Mouse (Mus musculus): ENCODE measurements around the gene Jmjd8.

Gene Jmjd8

DNA sequence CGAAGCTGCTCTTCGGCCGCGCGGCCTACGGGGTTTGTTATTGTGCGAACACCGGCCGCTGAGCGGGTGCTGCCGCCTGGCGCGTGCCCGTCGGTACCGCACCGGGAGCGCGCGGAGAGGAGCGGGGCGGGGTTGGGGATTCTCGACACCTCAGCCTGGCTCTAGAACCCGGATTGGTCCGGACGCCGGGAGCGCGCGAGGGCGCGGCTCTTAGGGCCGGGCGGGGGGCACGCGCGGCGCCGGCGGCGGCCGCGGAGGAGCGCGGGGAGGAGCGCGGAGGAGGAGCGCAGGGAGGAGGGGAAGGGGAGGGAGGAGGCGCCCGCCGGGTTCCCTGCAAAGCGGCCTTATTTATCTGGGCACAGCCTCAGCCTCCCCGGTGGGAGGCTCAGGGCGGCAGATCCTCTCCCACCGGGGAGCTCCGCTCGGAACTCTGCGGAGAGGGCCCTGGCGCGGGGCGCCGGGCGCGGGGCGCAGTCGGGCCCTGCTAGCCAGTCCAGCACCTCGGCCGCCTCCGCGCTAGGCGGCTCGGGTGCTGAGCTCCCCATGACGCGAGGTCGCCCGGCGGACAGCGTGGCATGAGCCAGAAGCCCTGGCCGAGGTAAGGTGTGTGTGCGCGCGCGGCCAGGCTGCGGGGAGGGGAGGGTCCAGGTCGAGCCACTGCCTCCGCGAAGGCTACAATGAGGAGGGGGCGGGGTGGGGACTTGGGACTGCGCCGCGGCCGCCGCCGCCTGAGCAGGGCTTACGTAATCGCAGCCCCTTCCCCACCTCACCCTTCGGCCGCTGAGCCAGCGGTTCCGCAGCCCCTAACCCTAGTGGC, 19.7 kb upstream of the Jmjd8 start, which contains the start of gene Fbxl16:
Gene Fbxl16, plus strand, starts transcription at position 297 of the 817 bp plus-strand sequence.
- peak; percentile 96 to 97 for DNase-seq

DNA sequence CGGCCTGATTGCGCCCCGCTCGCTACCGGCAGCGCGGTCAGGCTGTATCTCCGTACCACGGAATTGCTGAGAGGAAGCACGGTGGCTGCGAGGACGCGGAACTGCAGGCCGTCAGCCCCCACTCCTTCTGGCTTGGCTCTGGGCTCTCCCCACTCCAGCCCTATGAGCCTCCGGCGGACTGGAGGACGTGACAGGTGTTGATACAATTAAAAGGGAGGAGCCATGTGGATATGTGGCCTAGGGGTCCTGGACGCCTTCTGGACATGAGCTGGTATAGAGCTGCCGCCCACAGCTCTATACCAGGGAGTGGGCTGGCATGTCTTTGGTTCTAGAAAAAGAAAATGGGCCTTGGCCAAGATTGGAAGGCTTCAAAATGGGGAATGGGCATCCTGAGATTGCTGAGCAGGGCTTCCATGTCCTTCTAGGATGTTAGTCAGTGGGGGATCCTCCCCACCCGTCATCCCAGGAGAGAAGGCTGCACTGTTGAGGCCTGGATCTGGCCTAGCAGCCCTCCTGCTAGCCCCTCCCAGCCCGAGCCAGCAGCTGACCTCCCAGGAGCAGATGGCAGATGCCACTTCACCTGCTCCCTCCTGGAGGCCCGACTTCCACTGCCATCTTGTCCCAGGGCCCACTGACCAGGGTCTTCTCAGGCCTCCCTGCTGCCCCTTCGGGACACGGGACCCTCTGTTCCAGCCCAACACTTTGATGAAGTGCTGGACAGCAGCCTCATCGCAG, 18.9 kb upstream of the Jmjd8 start:
- peak; percentile 79 to 86 for DNase-seq

DNA sequence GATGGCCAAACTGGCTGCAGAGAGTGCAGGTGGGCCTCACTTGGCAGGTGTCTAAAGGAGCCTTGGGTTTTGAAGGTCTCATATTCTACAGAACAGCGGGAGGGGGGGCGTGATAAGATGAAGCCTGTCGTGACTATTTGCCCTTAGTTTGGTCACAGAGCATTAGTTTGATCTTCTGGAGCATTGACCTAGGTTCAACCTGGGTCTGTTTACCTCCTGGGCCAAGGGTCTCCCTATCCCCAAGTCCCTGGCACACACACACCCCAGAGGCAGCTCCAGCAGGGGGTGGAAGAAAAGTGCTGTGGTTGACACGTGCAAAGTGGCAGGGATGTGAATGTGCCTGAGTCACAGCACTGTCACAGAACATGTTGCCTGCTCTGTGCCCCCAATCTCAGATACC, 17.8 kb upstream of the Jmjd8 start:
- DNase-seq, result peak; percentile 21 to 29

DNA sequence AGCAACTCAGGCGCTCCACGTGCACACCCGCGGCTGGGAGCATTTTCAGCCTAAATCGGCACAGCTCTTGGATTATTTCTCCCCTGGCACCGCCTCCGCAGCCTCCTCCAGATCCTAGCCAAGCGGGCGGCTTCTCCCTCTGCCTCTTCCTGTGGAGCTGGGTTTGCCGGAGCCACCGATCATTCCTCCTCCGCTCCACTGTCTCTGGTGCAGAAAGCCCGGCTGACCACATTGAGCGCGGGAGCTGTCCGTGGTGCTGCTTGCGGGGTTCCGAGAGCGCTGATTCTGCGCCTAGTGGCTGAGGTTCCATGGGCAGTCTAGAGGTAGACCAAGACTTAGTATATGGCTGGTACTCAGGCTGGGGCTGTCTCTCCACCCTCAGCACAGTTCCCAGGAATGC, 15.2 kb upstream of the Jmjd8 start:
- peak; percentile 70 to 74 for DNase-seq

DNA sequence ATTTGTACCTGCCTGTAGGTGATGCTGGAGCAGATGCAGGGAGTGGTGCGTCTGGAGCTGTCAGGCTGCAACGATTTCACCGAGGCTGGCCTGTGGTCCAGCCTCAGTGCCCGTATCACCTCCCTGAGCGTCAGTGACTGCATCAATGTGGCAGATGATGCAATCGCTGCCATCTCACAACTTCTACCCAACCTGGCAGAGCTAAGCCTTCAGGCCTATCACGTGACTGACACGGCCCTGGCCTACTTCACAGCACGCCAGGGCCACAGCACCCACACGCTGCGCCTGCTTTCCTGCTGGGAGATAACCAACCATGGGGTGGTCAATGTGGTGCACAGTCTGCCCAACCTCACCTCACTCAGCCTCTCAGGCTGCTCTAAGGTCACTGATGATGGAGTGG, 11.0 kb upstream of the Jmjd8 start:
- DNase-seq, result peak in 1 of 2 experiments; percentile 9

- DNase-seq, result peak in 1 of 2 experiments; percentile 14
Measured at GRCm38 (mm10) chr17:25818851-25819780, 9.6 kb upstream of the Jmjd8 start.

GRCm38 (mm10) chr17:25823452-25823851, 5.2 kb upstream of the Jmjd8 start, which contains the start of gene Wdr24:
Gene Wdr24 (plus strand): TSS chr17:25823627.
- peak; percentile 75 to 84 for DNase-seq

- DNase-seq, result no peak
Measured at GRCm38 (mm10) chr17:25824362-25825142, 4.1 kb upstream of the Jmjd8 start.

DNA sequence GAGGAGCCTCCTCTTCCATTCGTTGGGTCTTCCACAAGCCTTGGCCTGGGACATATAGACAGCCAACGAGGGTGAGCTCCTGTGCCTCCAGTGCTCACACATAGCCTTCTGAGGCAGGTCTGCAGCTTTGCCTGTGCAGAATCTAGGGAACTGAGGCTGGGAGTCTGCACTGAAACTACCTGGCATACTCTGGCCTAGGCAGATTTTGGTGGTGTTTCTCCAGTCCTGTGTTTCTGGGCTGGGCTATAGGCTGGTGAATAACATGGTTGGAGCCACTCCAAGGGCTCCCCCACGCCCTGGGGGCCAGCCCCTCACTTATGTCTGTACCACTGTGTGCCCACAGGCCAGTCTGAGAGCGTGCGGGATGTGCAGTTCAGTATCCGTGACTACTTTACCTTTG, 3.4 kb upstream of the Jmjd8 start:
- DNase-seq, result peak in 1 of 2 experiments; percentile 23

DNA sequence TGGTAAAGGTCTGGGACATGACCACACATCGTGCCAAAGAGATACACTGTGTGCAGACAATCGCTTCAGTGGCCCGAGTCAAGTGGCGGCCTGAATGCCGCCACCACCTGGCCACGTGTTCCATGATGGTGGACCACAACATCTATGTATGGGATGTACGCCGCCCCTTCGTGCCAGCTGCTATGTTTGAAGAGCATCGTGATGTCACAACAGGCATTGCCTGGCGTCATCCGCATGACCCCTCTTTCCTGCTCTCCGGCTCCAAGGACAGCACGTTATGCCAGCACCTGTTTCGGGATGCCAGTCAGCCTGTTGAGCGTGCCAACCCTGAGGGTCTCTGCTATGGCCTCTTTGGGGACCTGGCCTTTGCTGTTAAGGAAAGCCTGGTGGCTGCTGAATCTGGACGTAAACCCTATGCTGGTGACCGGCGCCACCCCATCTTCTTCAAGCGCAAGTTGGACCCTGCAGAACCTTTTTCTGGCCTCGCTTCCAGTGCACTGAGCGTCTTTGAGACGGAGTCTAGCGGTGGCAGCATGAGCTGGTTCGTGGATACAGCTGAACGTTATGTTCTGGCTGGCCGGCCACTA, 2.6 kb upstream of the Jmjd8 start:
- no peak for DNase-seq

GRCm38 (mm10) chr17:25827011-25827410, 1.7 kb upstream of the Jmjd8 start:
- no peak for DNase-seq

GRCm38 (mm10) chr17:25827546-25828222, 983 bp upstream of the Jmjd8 start:
- DNase-seq, result no peak

GRCm38 (mm10) chr17:25828223-25828594, 458 bp upstream of the Jmjd8 start:
- DNase-seq, result peak in 1 of 2 experiments; percentile 25

DNA sequence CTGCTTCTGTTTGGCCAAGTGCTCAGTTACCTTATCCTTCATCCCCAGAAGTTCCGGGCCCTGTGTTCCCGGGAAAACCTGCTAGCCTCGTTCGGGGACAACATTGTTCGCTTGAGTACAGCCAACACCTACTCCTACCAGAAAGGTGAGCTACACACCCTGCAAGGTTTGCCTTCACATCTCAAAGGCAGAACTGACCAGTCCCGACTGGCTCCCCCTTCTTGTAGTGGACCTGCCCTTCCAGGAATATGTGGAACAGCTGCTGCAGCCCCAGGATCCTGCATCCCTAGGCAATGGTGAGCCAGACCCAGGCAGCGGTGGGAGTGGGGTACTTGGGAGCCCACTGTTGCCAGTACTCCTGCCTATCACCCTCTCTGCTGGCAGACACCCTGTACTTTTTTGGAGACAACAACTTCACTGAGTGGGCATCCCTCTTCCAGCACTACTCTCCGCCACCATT, 921 bp downstream of the Jmjd8 start:
- peak in 1 of 2 experiments; percentile 26 for DNase-seq

- no peak for DNase-seq
Measured at GRCm38 (mm10) chr17:25830200-25830753, 1.6 kb downstream of the Jmjd8 start.

- DNase-seq, result no peak
Measured at GRCm38 (mm10) chr17:25830806-25831431, 2.3 kb downstream of the Jmjd8 start.

GRCm38 (mm10) chr17:25831451-25832281, 3.0 kb downstream of the Jmjd8 start:
- peak; percentile 53 to 60 for DNase-seq

DNA sequence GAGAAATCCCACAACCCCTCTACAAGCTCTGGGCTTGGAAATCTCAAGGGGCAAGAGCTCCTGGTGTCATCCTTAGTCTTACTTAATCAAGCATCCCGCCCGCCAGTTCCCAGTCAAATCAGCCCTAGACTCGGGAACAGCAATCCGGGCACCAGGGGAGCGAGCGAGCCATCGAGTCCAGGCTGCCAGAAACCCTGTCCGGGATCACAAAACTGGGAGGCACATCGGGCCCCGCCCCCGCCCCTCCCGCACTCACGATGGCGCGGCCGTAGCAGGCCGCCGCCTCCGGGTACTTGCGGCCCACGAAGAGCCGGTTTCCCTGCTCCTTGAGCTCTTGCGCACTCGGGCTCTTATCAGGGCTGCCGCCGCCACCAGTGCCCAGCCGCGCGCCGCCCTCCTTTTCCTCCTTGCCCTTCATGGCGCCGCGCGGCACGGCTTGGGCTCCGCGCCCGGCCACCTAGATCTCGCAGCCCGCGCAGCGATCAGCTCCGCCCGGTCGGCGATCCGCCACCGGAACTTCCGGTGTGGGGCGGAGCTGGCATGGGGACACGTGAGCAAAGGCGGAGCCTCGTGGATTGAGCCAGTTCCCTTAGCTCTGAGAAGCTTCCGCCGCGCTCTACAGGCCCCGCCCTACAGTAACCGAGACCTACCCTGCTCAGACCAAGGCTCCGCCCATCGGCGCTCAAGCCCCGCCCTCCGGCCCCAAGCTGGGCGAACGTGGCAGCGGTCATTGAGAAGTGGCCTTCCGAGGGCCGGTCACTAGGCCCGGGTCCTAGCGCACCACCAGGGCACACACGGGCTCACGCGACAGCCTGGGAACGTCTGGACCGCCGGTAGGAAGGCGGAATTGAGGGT, 4.0 kb downstream of the Jmjd8 start:
- DNase-seq, result peak; percentile 99
